Mouse (Mus musculus) G1E (cell line): Measurements from ENCODE around the gene Gm21985.

Experiments used
- CTCF ChIP-seq: IDR thresholded peaks from 2 replicates; pipeline ENCODE4 v1.5.1; 2012; ENCODE audit warnings: low read depth, low read length, inconsistent platforms, mixed read lengths
- GATA1 ChIP-seq: IDR thresholded peaks from 2 replicates; pipeline ENCODE4 v1.6.1; 2012; ENCODE audit warnings: borderline replicate concordance, low read length, inconsistent platforms, mixed read lengths

GRCm38 (mm10) chr2:112391346-112392000 lies 125.4 kb downstream of the Gm21985 start:
- TF ChIP-seq CTCF (no peak), GATA1 (no peak)
